Mouse (Mus musculus) lung, embryonic 15.5 days (tissue): ENCODE data around the gene AC109138.7. TPM values are rescaled to one million over a fixed set of nuclear protein-coding genes. Genes with fewer than 3 reads are reported as not detected.
A peak's percentile ranks its signal among the peaks of the same experiment; 100 is the strongest.

ENCODE experiments used
- ATAC-seq: fragments of 200-750 bp; cut with Nextera tagmentation; 2 replicates; pipeline ENCODE4 v1.8.0; 2017; ENCODE audit warnings: moderate number of reproducible peaks, borderline replicate concordance; ENCODE audit not compliant: low FRiP score, low TSS enrichment; ENCODE audit errors: extremely low read depth
- H3K27ac ChIP-seq: fragments of 300-500 bp; sonication (generic); 2 replicates; pipeline ENCODE4 v1.5.1; 2015; ENCODE audit warnings: moderate library complexity, mild to moderate bottlenecking, inconsistent platforms
- H3K27me3 ChIP-seq: fragments of 300-500 bp; sonication (generic); 2 replicates; pipeline ENCODE4 v1.6.1; 2015; ENCODE audit warnings: inconsistent platforms
- H3K36me3 ChIP-seq: fragments of 300-500 bp; sonication (generic); 2 replicates; pipeline ENCODE4 v1.6.1; 2015; ENCODE audit warnings: inconsistent platforms
- H3K4me1 ChIP-seq: fragments of 300-500 bp; sonication (generic); 2 replicates; pipeline ENCODE4 v1.6.1; 2015; ENCODE audit warnings: inconsistent platforms
- H3K4me2 ChIP-seq: fragments of 300-500 bp; sonication (generic); 2 replicates; pipeline ENCODE4 v1.6.1; 2015; ENCODE audit warnings: inconsistent platforms, mild to moderate bottlenecking, moderate library complexity
- H3K4me3 ChIP-seq: fragments of 300-500 bp; sonication (generic); 2 replicates; pipeline ENCODE4 v1.5.1; 2015; ENCODE audit warnings: mild to moderate bottlenecking, inconsistent platforms
- H3K9ac ChIP-seq: fragments of 300-500 bp; sonication (generic); 2 replicates; pipeline ENCODE4 v1.6.1; 2015; ENCODE audit warnings: inconsistent platforms
- H3K9me3 ChIP-seq: fragments of 300-500 bp; sonication (generic); 2 replicates; pipeline ENCODE4 v1.6.1; 2016; ENCODE audit warnings: inconsistent platforms
- WGBS: fragments of 180-500 bp; shearing (Covaris S2); methylation state at CpG from one replicate; pipeline ENCODE4 v1.1.7; 2015; 5-methylcytosine and 5-hydroxymethylcytosine counted together
- polyA plus RNA-seq: library from polyadenylated mRNA; unstranded; fragments of >200 nt; fragmentation: Nextera tagmentation; extraction: Ambion mirVana; gene quantifications from 2 replicates; pipeline ENCODE4 v1.2.1, GENCODE M21; 2015

The AC109138.7 gene
- not detected in 2 replicates for polyA plus RNA-seq

DNA sequence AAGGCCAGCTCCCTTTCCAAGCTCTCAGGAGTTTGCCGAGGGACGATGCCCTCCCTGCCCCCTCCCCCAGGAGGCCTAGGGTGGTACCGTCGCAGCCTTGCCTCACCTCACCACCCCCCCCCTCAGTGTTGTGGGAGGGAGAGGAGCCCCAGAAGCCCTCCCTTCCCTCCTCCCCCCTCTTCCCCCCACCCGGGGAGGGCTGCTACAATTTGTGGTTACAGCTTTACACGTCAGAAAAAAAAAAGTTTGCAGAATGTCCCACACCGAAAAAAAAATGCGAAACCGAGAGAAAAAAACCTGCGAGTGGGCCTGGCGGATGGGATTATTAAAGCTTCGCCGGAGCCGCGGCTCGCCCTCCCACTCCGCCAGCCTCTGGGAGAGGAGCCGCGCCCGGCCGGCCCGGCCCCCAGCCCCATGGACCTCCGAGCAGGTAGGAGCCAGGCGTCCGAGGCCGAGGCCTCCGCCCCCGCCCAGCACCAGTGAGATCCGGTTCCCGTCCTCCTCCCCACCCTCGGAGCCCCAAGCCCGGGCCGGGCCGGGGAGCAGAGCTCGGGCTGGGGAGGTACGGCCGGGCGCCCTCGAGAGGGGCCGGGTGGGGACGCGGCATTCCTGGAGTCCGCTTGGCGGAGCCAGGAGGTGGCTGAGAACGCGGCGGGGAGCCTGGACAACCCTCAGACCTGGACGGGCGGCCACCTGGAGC lies at the start of gene AC109138.7, which contains the start of gene Clcf1:
AC109138.7 (plus strand) TSS at position 287 of the 700 bp plus-strand sequence.
Clcf1 (plus strand) TSS at position 168 of the 700 bp plus-strand sequence.
- peak within 1 kb of the TSS; percentile 83 for H3K4me3 ChIP-seq
- H3K9ac ChIP-seq, result peak within 1 kb of the TSS; percentile 97
- under 1% methylated on average over 40 of the region's 49 CpGs for WGBS
- peak within 1 kb of the TSS; percentile 99 for H3K4me2 ChIP-seq
- no peaks in the 10 kb centered on the region for H3K27me3 ChIP-seq
- peak within 1 kb of the TSS; percentile 93 for H3K27ac ChIP-seq
- H3K36me3 ChIP-seq, result no peaks in the 10 kb centered on the region
- ATAC-seq, result peak; percentile 60
- H3K4me1 ChIP-seq, result peaks cover 47% of the 10 kb centered on the region
- H3K9me3 ChIP-seq, result no peaks in the 10 kb centered on the region

DNA sequence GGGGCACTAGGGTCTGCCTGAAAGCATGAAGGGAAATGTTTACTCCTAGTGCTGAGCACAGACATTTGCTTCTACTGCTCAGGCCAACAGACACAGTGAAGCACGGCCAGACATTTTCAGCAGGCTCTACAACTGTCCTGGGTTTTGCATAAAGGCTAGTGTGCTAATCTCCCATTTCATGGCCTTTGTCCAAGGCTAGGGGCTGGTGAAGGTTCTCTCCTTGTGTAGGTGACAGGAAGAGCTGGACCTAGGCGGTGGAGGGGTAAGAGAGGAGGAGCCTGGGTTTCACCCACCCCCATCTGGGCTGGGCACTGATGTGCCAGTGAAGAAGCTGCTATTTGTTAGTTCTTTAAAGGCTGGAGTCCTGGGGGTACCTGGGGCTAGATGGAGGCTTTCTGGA lies 49.4 kb upstream of the AC109138.7 start:
- no peak overlapping the region for H3K4me2 ChIP-seq
- WGBS, result 60% methylated on average over 2 of the region's 2 CpGs
- no peak for ATAC-seq
- H3K9ac ChIP-seq, result no peak overlapping the region
- peaks cover 20% of the 10 kb centered on the region for H3K4me1 ChIP-seq
- H3K9me3 ChIP-seq, result no peaks in the 10 kb centered on the region
- H3K27me3 ChIP-seq, result no peaks in the 10 kb centered on the region
- peaks cover 19% of the 10 kb centered on the region for H3K36me3 ChIP-seq
- H3K4me3 ChIP-seq, result no peak overlapping the region
- no peak overlapping the region for H3K27ac ChIP-seq

DNA sequence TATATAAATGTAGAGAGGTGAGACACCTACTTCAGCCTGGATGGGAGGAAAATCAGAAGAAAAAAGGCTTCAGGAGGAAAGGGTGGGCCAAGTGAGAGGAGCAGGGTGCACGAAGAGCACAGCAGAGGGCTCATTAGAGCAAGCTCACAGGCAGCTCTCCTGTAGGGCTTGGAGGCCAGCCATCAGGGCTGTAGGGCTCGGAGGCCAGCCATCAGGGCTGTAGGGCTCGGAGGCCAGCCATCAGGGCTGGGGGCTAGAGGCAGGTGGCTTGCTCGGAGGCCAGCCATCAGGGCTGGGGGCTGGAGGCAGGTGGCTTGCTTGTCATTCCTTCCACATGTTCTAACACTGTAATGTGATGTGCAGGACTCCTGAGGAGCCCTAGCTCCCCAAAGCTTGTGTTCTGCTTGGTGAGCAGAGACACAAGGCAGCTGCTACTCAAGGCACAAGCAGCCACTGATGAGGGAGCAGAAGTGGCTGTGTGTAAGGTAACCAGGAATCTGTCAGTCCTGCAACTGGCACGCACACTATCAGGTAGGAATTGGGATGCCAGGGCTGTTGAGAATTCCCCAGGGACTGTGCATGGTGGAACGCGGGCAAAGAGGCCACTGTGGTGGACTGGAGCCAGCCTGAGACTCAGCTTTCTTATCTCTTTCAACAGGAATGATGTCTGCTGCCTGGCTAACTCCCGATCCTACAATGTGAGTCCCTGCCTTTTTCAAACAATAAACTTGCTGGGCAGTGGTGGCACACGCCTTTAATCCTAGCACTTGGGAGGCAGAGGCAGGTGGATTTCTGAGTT lies 47.3 kb upstream of the AC109138.7 start:
- Histone ChIP-seq H3K27ac (no peak overlapping the region), H3K4me2 (no peak overlapping the region), H3K27me3 (no peaks in the 10 kb centered on the region)

DNA sequence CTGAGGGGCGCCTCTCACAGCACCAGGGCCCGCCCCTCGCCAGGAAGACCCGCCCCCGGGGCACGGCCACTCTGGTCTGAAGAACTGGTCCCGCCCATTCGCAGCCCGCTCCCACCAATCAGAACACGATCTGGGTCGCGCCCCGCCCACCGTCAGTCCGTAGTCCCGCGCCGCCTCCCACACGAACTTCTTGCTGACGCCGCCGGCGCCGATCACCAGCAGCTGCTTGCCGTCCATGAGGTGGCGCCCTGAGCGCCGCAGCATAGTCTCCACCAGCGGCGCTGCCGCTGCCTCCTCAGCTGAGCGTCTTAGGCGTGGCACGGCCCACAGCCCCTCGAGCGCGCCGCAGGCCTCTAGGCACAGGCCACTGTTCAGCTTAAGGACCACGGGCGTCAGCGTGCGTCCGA lies 44.8 kb upstream of the AC109138.7 start:
- peak overlapping the region; percentile 85 for H3K4me2 ChIP-seq
- 0% methylated on average over 41 of the region's 43 CpGs for WGBS
- peak overlapping the region; percentile 86 for H3K27ac ChIP-seq
- H3K36me3 ChIP-seq, result no peaks in the 10 kb centered on the region
- H3K27me3 ChIP-seq, result no peaks in the 10 kb centered on the region
- peaks cover 24% of the 10 kb centered on the region for H3K4me1 ChIP-seq
- ATAC-seq, result peak; percentile 96
- no peaks in the 10 kb centered on the region for H3K9me3 ChIP-seq
- H3K9ac ChIP-seq, result peak overlapping the region; percentile 71
- peak overlapping the region; percentile 46 for H3K4me3 ChIP-seq

More for the DNA sequence above, 47.3 kb upstream of the AC109138.7 start:
- no peak overlapping the region for H3K4me3 ChIP-seq
- peaks cover 37% of the 10 kb centered on the region for H3K4me1 ChIP-seq
- WGBS, result 67% methylated on average over 9 of the region's 9 CpGs
- no peaks in the 10 kb centered on the region for H3K9me3 ChIP-seq
- peaks cover 1% of the 10 kb centered on the region for H3K36me3 ChIP-seq
- no peak for ATAC-seq
- H3K9ac ChIP-seq, result no peak overlapping the region

DNA sequence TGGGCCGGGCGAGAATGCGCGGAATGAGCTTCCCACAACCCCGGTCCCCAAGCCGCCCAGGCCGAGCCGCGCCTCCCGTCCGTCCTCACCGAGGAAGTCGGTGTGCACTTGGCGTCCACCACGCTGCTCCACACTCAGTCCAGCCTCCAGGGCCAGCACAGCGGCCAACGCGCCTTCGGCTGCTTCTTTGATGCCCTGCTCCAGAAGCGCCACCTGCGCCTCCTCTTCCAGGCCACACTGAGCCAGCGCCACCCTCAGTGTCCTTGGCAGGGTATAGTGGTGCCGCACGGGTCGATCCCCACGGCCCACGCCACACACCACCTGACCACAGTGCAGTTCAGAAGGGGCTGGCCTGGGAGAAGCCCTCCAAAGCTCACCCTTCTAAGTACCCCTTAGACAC lies 44.3 kb upstream of the AC109138.7 start:
- Histone ChIP-seq H3K36me3 (no peaks in the 10 kb centered on the region), H3K4me2 (peak overlapping the region; percentile 85), H3K4me1 (peaks cover 24% of the 10 kb centered on the region), H3K27me3 (no peaks in the 10 kb centered on the region), H3K27ac (peak overlapping the region; percentile 86), H3K9me3 (no peaks in the 10 kb centered on the region), H3K9ac (peak overlapping the region; percentile 71), H3K4me3 (peak overlapping the region; percentile 46)
- peak; percentile 58 for ATAC-seq
- 10% methylated on average over 27 of the region's 27 CpGs for WGBS

DNA sequence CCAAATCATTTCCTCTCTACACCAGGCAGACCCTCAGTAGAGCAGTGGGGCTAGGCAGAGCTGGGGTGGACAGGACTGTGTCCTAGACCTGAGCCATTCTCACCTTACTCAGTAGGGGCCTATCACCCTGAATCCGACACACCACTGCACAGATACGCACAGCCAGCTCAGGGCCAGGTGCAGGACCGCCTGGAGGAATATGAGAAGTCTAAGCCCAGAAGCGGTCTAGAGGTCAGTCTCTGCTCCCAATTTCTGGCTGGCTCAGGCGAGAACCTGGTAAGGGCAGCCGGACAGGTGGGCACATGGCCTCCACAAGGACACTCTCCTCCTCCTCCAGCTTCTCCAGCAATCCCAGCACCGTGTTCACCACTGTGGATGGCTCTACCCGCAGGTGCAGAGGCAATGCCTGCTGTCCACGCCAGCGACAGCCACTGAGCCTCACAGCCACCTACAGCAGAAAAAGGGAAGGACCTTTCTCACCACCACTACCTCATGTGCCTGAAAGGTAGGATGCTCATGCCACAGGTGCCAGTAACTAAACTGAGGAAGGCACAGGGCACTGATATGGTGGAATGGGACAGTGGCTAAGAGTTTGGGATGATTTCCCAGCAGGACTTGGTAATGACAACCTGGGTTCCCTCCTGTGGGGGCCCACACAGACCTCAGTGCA lies 43.3 kb upstream of the AC109138.7 start:
- H3K36me3 ChIP-seq, result no peaks in the 10 kb centered on the region
- H3K9me3 ChIP-seq, result no peaks in the 10 kb centered on the region
- peak overlapping the region; percentile 41; the same call in 1 of the 2 replicates for H3K27ac ChIP-seq
- 88% methylated on average over 10 of the region's 10 CpGs for WGBS
- no peak overlapping the region for H3K4me3 ChIP-seq
- peaks cover 34% of the 10 kb centered on the region for H3K4me1 ChIP-seq
- ATAC-seq, result no peak
- no peaks in the 10 kb centered on the region for H3K27me3 ChIP-seq
- H3K9ac ChIP-seq, result no peak overlapping the region
- no peak overlapping the region for H3K4me2 ChIP-seq

DNA sequence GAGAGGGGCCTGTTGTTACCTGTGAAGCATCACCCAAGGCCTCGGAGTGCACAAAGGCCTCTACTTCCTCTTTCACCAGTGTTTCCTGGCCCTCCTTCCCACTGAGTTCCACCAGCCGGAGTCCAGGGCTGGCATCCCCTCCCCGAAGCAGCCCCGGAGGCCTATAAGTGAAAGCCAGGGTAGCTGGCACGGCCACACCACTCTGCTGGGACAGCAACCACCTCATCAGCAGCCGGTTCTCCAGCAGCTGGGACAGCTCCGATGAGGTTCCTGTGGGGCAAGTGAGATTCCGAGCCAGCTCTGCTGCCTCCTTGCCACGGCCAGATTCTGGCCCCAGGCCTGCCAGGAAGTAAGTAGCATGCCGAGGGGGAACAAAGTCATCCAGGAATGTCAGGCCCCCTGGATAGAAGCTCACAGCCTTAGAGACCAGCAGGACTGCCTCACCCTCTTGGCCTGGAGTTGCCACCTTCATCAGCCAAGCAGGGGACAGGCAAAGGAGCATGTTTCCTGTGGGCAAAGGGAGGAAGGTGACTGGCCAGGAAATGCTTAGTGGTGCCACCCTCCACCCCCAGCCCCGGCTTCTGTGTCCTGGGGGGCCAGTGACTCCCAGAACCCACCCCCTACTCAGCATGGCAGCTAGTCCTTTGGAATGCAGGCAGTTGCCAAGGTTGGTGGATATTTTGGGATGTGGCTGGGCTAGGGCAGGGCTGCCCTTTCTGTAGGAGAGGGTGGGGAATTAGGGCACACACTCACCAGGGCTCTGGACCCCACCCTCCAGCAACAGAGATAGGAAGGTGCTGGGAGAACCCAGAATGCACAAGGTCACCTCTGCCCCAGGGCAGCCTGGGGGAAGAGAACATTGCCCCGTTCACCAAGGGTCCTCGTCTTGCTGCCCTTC lies 42.5 kb upstream of the AC109138.7 start:
- no peaks in the 10 kb centered on the region for H3K27me3 ChIP-seq
- no peak overlapping the region for H3K4me2 ChIP-seq
- H3K36me3 ChIP-seq, result no peaks in the 10 kb centered on the region
- 35% methylated on average over 13 of the region's 13 CpGs for WGBS
- peak overlapping the region; percentile 41 for H3K27ac ChIP-seq
- no peak overlapping the region for H3K4me3 ChIP-seq
- no peak for ATAC-seq
- no peak overlapping the region for H3K9ac ChIP-seq
- H3K9me3 ChIP-seq, result no peaks in the 10 kb centered on the region
- H3K4me1 ChIP-seq, result peaks cover 35% of the 10 kb centered on the region

DNA sequence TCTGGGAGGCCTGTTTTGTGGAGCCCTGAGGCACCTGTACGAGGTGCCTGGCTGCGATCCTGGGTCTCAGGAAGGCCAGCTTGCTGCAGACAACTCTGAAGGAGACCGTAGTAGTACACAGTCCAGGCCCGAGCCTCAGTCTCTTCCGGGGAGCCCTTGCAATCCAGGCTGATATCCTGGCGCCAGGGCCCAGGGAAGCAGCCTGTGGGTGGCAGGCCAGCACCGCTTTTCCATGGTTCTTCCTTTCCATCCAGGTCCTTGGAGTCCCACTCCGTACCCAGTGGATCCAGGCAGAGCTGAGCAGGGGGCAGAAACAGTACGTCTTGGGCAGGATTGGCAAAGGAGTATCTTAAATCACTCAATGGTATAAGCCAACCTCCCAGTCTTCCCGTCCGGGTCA lies 41.2 kb upstream of the AC109138.7 start:
- 0 out of 2 replicates have a peak overlapping the region, but pooled peaks have one; percentile 13 for H3K9ac ChIP-seq
- ATAC-seq, result no peak
- H3K9me3 ChIP-seq, result no peaks in the 10 kb centered on the region
- no peaks in the 10 kb centered on the region for H3K27me3 ChIP-seq
- no peak overlapping the region for H3K4me3 ChIP-seq
- H3K36me3 ChIP-seq, result no peaks in the 10 kb centered on the region
- H3K27ac ChIP-seq, result no peak overlapping the region
- WGBS, result 61% methylated on average over 11 of the region's 11 CpGs
- peaks cover 35% of the 10 kb centered on the region for H3K4me1 ChIP-seq
- H3K4me2 ChIP-seq, result no peak overlapping the region

DNA sequence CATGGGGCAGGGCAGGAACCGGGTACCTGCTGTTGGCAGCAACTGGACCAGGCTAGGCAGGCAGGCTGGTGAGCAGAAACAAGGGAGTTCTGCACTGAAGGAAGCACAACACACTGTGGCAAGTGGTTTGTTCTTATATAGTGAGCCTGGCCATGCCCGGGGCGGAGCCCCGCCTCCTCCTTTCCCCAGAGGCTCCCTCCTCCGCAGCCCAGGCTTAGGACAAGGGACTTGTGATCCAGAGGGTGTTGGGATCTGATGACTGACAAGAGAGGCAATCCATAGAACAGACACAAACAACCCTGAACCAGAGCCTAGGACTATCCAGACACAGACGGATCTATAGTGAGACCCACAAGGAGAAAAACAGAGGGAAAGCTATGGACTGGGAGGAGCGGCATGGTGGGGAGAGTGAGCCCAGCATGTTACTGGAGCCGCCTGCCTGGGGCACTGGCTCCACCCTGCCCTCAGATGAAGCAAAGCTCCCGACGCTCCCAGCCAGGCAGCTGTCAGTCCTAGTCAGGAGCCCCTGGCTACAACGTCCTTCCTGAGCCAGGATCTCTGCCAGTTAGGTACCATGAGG lies 38.7 kb upstream of the AC109138.7 start, which contains the start of gene Carns1:
Carns1 (minus strand) TSS at position 112 of the 580 bp plus-strand sequence.
- 5% methylated on average over 11 of the region's 11 CpGs for WGBS
- Histone ChIP-seq H3K27ac (no peak within 1 kb of the TSS), H3K9ac (no peak within 1 kb of the TSS), H3K4me3 (peak within 1 kb of the TSS; percentile 15; the same call in 1 of the 2 replicates), H3K36me3 (no peaks in the 10 kb centered on the region), H3K4me2 (peak within 1 kb of the TSS; percentile 43), H3K27me3 (no peaks in the 10 kb centered on the region), H3K4me1 (peaks cover 26% of the 10 kb centered on the region), H3K9me3 (no peaks in the 10 kb centered on the region)
- peak; percentile 51; the same call in 1 of the 2 replicates for ATAC-seq

DNA sequence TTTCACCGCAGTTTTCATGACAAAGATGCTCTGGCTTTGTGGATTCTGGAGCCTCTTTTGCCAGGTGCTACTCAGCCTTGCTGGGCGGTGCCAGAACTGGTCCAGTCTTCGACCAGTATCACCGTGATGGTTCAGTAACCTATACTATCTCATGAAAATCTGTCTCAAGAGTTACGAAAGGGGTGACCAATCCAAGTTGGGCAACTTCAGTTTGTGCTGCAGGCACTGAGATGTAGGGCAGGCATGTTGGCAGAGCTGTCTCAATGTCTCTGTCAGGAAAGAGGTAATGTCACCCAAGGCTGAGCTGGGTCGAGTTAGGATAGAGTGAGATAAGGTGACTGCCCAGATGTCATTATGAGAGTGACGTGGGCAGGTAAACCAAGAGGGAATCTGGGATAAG lies 33.7 kb upstream of the AC109138.7 start:
- ATAC-seq, result no peak
- H3K9ac ChIP-seq, result no peak overlapping the region
- H3K4me1 ChIP-seq, result peaks cover 17% of the 10 kb centered on the region
- H3K36me3 ChIP-seq, result no peaks in the 10 kb centered on the region
- WGBS, result 83% methylated on average over 7 of the region's 7 CpGs
- H3K27me3 ChIP-seq, result no peaks in the 10 kb centered on the region
- no peaks in the 10 kb centered on the region for H3K9me3 ChIP-seq
- no peak overlapping the region for H3K4me3 ChIP-seq
- H3K27ac ChIP-seq, result no peak overlapping the region
- H3K4me2 ChIP-seq, result no peak overlapping the region
